Mouse (Mus musculus) WW6 (cell line): ENCODE data around the gene Eya3.
"Not testable (repeated sequence)": the region's sequence is repeated elsewhere in the genome, so short reads cannot be mapped to it uniquely, and the experiment has no call there.

Experiments used
- DNase-seq: peaks from one replicate; pipeline ENCODE4 v3.0.0-alpha.2; 2013; ENCODE audit warnings: low read depth, low spot score

Gene Eya3

DNA sequence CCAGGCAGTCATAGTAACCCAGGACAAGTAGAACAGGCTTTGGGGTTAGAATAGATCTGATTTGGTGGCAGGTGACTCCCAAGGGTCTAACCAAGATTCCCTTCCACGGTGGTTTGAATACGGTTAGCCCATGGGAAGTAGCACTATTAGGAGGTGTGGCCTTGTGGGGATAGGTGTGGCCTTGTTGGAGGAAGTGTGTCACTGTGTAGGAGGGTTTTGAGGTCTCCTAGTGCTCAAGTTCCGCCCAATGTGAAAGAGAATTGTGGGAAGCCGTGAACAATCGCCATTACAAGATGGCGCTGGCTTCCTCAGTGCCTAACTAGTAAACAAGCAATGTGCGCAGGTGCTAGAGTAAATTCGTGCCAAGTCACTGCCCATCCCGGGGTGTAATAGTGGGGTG is 98.4 kb downstream of the Eya3 start:
- DNase-seq = peak; percentile 77

DNA sequence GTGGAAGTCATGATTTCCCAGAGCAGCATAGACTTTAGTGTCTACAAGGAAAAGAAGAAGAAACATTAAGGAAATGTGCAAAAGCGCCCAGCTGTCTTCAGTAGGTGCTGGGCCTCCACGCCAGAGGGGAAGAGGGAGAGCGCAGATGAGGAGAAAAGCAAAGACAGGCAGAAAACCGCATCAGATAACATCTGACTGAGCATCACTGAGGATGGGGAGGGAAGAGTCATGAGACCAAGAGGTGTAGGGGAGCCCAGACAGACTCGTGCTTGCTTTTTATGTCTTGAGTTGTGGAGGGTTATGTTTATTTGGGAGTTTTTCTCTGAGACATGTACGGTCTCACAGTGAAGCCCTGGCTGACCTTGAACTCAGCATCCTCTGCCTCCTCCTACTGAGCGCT is 102.7 kb downstream of the Eya3 start:
- no peak for DNase-seq

GRCm38 (mm10) chr4:132743992-132744911 is 105.5 kb downstream of the Eya3 start:
- DNase-seq = no peak

DNA sequence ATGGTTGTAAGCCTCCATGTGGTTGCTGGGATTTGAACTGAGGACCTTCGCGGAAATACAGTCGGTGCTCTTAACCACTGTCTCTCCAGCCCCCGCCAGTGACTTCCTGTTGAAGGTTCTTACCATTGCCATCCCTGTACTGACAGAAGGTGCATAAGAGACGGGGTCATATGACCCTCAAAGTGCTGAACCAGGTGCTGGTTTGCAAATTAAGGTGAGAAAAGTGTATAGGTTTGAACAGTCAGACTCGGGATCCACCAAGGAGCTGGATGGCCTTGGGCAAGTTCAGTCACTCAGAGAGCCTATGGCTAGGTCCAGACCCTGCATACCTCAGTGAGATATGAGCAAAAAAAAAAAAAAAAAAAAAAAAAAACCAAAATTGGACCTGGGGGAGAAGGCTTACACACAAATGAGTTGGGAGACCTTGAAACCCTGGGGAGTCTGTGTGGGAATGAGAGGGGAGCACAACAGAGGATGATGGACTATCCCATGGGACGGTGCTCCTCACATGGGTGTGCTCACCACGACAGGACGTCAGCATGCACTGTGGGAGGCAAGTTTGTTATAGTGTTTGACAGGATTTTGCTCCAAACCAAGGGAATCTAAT is 108.2 kb downstream of the Eya3 start:
- DNase-seq = no peak

GRCm38 (mm10) chr4:132747664-132748259 is 109.0 kb downstream of the Eya3 start:
- no peak for DNase-seq

GRCm38 (mm10) chr4:132748778-132749177 is 110.0 kb downstream of the Eya3 start:
- no peak for DNase-seq

GRCm38 (mm10) chr4:132749258-132749982 is 110.6 kb downstream of the Eya3 start:
- DNase-seq = no peak

DNA sequence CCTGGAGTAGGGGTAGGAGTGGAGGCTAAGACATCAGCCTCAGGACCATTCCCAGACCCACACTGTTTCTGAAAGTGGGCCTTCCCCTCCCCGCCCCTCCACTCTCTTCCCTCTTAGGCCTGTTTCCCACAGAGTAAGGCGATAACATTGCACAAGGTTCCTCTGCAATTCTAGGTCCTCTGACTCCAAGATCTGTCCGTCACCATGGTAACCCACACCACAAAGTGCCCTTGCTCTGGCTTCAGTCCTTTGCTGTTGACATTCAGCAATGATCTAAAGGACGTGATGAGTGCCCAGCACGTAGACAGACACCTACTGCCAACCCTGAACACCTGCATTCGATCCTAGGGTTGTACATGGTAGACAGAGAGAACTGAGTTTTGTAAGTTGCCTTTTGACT is 114.2 kb downstream of the Eya3 start:
- DNase-seq = no peak

DNA sequence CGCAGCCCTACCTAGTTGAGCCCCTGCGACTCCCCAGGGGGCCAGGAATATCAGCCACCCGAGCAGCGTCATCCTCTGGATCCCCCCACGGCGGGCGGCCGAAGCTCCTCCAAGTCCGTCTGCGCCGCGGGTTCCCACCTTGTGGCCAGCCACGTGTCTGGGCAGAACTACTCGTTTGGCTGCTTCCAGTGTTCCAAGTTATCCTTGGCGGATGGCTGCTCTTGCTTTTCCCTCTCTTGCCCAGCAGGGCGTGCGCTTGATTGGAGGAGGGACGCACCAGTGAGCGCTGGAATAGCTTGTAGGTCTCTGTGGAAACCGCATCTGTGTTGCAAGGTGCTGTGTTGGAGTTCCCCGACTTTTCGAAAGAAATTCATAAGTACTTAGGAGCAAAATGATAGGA is 118.2 kb downstream of the Eya3 start, which contains the start of gene Smpdl3b:
TSS of gene Smpdl3b (minus strand) at position 279 of the 400 bp plus-strand sequence.
- no peak for DNase-seq

DNA sequence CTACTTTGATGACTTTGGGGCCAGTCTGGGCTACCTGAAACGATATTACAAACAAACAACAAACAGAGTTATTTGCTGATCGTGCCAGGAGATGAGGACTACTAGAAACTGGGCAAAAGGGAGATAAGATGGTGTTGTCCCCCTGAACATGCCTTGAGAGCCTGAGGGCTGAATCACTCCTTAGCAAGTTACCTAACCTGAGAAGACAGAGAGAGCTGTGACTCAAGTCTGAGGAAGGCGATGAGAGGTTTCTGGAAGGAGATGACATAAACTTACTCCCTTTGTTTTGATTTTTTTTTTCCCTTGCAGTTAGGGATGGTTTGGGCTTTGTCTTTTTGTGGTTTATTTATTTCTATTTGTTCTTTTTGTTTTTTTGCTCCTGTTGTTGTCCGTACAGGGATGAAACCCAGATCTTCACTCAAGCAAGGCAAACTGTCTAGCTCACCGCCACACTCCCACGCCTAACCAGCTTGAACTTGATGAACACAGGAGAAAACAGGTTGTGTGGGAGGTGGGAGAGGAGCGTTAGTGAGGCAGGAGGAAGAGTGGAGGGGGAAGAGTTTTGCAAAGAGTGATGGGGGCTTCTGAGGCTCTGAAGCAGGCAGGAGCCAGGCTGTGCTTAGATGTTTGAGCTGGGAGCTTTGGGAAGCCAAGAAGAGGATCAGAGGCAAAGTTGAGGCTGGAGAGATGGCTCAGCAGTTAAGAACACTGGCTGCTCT is 119.0 kb downstream of the Eya3 start:
- no peak for DNase-seq

GRCm38 (mm10) chr4:132760296-132760695 is 121.5 kb downstream of the Eya3 start:
- DNase-seq = no peak

GRCm38 (mm10) chr4:132762602-132763001 is 123.8 kb downstream of the Eya3 start:
- DNase-seq = no peak

DNA sequence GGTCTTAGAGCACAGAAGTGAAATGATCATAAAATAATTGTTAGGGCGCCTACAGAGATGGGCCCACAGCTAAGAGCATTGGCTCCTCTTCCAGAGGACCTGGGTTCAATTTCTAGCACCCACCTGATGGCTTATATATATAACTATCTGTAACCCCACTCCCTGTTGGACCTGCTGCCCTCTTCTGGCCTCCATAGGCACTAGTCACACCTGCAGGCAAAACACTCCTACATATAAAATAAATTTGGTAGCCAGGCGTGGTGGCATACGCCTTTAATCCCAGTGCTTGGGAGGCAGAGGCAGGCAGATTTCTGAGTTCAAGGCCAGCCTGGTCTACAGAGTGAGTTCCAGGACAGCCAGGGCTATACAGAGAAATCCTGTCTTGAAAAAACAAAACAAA is 124.3 kb downstream of the Eya3 start:
- not testable (repeated sequence) for DNase-seq

DNA sequence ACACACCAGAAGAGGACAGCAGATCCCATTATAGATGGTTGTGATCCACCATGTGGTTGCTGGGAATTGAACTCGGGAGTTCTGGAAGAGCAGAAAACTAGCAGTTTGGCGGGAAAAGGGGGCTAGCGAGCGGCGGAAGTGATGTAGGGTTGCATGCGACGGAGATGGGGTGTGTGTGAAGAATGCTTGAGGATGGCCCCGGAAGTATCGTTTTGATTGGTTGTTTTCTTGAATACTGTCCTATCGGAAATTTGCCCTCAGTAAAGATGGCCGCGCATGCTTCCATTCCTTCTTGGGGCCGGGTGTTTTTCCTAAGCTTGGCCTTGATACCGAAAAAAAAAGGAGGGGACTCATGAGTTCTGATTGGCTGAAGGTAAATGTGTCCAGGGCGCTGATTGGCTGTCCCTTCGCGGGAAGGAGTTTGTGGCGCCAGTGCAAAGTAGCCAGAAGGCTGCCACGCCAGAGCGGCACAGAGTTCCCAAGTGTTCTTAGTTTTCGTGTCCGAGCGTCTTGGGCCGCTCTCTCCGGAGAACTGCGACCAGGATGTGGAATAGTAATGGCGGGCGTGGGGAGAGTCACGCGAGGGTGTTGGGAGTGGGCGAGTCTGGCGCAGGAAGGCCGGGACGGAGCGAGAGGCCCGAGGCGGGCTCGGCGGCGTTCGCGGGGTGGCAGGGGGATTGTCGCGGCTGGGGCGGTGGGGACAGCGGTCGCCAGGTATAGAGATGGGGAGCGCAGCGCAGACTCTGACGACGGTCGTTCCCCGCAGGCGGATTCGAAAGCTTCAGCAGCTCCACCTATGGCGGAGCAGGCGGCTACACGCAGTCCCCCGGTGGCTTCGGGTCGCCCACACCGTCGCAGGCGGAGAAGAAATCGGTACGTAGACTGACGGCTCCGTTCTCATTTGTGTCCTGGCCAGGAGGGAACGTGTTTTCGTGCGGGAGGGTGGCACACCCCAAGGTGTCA is 129.4 kb downstream of the Eya3 start, which contains the start of gene Rpa2:
TSS of gene Rpa2 (plus strand) at position 419 of the 963 bp plus-strand sequence.
- DNase-seq = peak; percentile 98

GRCm38 (mm10) chr4:132771776-132772175 is 133.0 kb downstream of the Eya3 start:
- no peak for DNase-seq
